Mouse (Mus musculus): ENCODE data around the gene Lrp6. TPM values are rescaled to one million over a fixed set of nuclear protein-coding genes. Genes with fewer than 3 reads are reported as not detected.

Lrp6 gene
- polyA plus RNA-seq, 1 experiment from 2014 or later, result 14.9 TPM

DNA sequence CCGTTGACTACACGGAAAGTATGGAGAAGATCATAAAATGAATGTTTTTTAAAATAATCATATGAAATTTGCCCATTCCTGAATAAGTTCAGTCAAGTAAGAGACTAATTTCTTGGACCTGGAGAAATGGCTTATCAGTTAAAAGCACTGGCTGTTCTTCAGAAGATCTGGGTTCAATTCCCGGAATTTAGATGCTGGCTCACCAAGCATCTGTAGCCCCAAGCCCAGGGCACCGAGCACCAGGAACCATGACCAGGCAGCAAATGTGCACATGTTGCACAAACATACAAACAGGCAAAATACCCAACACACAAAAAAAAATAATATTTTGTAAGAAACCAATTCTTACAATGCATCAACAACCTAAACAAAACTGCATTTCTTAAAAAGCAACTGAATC, 37.4 kb downstream of the Lrp6 start:
- ATAC-seq (ENCODE audit: extremely low read depth, insufficient number of reproducible peaks, low FRiP score, low TSS enrichment), result no peak
- no peak overlapping the region for H3K4me3 ChIP-seq

DNA sequence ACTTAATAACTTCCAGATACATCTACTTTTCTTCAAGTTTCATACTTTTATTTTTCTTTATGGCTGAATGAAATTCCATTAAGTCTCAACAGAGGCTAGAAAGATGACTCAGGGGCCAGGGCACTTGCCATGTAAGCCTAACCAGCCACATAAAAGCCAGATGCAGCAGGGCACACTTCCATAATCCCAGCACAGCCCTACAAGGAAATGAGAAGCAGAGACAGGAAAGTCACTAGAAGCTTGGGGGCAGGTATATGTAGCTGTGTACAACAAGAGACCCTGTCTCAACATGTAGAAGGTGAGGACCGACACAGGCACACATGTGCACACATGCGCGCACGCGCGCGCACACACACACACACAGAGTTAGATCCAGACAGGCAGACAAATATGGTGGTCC, 38.4 kb downstream of the Lrp6 start:
- Histone ChIP-seq H3K4me2 (no peak overlapping the region), H3K9ac (no peak overlapping the region), H3K4me3 (no peak overlapping the region), H3K27ac (replicated peaks) (no peak overlapping the region), H3K27me3 (replicated peaks) (no peaks in the 10 kb centered on the region), H3K4me1 (peaks cover 45% of the 10 kb centered on the region), H3K36me3 (peaks cover 9% of the 10 kb centered on the region), H3K9me3 (peaks cover 5% of the 10 kb centered on the region)
- WGBS, result 95% methylated on average over 7 of the region's 7 CpGs
- ATAC-seq (ENCODE audit: extremely low read depth, insufficient number of reproducible peaks, low FRiP score, low TSS enrichment), result no peak

More for the DNA sequence above, 37.4 kb downstream of the Lrp6 start:
- H3K9ac ChIP-seq, result no peak overlapping the region
- peaks cover 5% of the 10 kb centered on the region for H3K9me3 ChIP-seq
- 83% methylated on average over 4 of the region's 4 CpGs for WGBS
- H3K4me1 ChIP-seq, result peaks cover 45% of the 10 kb centered on the region
- no peaks in the 10 kb centered on the region for H3K27me3 ChIP-seq (replicated peaks)
- peaks cover 9% of the 10 kb centered on the region for H3K36me3 ChIP-seq
- H3K4me2 ChIP-seq, result no peak overlapping the region
- H3K27ac ChIP-seq (replicated peaks), result no peak overlapping the region

DNA sequence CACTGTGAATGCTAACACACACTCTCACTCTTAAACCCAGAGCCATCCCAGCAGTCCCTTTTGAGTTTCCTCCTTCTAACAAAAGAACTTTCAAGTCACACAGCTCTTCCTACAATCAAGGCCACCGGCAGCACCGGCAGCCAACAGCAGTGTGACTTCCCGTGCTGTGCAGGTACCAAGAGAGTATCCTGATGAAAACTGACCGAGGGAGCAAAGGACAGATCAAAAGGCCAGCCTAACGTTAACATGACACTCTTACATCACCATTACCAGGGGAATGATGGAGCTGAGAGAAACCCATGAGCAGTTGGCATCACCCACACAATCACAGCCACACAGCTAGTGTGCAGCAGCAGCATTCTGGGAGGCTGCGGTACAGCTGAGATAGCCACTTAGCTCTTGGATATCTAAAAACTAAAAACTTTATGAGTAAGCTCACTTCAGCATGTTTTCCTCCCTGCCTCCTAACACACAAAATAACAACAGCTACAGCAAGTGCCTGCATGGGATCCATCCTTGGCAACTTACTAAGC, 39.1 kb downstream of the Lrp6 start:
- Histone ChIP-seq H3K9ac (no peak overlapping the region), H3K27ac (replicated peaks) (no peak overlapping the region; the same call in 1 of the 2 replicates)
- WGBS, result 20% methylated on average over 6 of the region's 6 CpGs

DNA sequence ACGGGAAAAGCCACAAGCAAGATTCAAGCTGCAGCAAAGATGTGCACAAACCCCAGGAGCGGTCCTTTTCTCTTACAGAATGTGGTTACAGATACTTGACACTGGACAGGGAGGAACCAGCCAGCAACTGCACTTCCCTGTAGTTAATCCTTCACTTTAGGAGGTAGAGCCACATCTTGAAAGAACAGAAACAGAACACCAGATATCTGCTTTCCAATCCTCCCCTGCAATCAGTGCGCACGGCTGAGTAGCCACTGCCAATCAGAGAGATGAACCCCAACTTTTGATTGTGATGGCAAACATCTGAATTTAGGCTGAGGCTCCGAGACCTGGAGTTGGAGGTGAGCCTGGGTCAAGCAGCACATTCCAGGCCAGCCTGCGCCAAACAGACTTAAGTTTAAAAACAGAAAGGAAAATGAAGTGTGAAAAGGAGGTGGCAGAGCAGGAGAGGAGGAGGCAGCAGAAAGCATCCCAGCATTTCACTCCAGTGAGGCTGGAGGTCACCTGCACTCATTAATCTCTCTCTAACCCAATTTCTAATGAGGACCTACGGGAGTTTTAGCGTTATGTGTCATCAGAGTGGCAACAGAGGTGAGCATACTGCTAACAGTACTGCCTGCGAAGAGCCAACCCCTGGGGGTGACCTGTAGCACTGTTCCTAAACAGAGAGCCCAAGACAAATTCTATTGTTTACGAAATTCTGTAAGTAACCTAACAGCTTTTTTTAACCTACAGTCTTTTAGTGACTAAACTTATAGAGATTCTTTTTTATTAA, 39.8 kb downstream of the Lrp6 start:
- Histone ChIP-seq H3K27me3 (replicated peaks) (no peaks in the 10 kb centered on the region), H3K9me3 (peaks cover 5% of the 10 kb centered on the region), H3K4me3 (no peak overlapping the region), H3K27ac (replicated peaks) (no peak overlapping the region; the same call in 1 of the 2 replicates), H3K4me1 (peaks cover 41% of the 10 kb centered on the region), H3K9ac (no peak overlapping the region), H3K4me2 (0 out of 2 replicates have a peak overlapping the region, but pooled peaks have one; percentile 1), H3K36me3 (peaks cover 9% of the 10 kb centered on the region)
- WGBS, result 40% methylated on average over 10 of the region's 10 CpGs
- no peak for ATAC-seq (ENCODE audit: extremely low read depth, insufficient number of reproducible peaks, low FRiP score, low TSS enrichment)

More for the DNA sequence above, 39.1 kb downstream of the Lrp6 start:
- Histone ChIP-seq H3K4me3 (no peak overlapping the region), H3K36me3 (peaks cover 9% of the 10 kb centered on the region), H3K4me1 (peaks cover 45% of the 10 kb centered on the region), H3K27me3 (replicated peaks) (no peaks in the 10 kb centered on the region), H3K9me3 (peaks cover 5% of the 10 kb centered on the region), H3K4me2 (no peak overlapping the region)
- no peak for ATAC-seq (ENCODE audit: extremely low read depth, insufficient number of reproducible peaks, low FRiP score, low TSS enrichment)

DNA sequence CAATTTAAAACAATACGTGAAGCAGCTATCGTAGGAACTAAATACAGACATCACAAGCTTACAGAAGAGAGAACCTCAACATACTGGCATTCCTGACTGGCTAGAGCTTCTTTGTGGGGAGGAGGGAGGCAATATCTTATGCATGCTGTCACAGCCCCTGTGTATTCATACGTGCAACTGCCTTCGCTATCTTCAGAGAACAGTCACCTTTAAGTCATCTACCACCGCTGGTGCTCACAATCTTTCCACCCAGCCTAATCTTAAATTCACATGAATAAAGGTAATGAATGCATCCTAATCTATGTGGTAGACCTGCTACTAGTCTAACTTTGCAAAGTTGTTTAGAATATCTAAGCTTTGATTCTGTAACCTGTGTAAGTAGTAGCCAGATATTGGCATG, 40.5 kb downstream of the Lrp6 start:
- H3K9ac ChIP-seq, result no peak overlapping the region
- no peak overlapping the region for H3K4me3 ChIP-seq
- H3K27ac ChIP-seq (replicated peaks), result no peak overlapping the region
- peaks cover 5% of the 10 kb centered on the region for H3K9me3 ChIP-seq
- peaks cover 44% of the 10 kb centered on the region for H3K4me1 ChIP-seq
- ATAC-seq (ENCODE audit: extremely low read depth, insufficient number of reproducible peaks, low FRiP score, low TSS enrichment), result no peak
- H3K36me3 ChIP-seq, result peaks cover 9% of the 10 kb centered on the region
- H3K4me2 ChIP-seq, result no peak overlapping the region
- 48% methylated on average over 5 of the region's 5 CpGs for WGBS
- H3K27me3 ChIP-seq (replicated peaks), result no peaks in the 10 kb centered on the region

DNA sequence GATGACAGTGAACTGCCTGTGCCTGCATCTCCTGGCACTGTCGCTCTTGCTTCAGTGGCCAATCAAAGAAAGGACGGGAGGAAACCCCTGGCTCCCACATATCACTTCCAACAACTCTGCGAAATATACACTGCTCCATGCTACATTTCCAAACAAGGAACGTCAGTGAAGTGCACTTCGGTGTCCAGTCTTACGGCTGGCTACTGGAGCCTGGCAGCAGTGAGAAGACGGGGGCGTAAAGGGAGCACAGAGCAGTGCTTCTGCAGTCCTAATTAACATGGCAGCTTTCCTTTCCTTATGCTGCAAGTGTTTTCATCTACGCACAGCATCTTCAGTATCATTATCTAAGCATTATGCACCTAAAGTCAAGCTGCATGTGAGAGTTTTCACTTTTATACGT, 45.4 kb downstream of the Lrp6 start:
- 68% methylated on average over 10 of the region's 10 CpGs for WGBS
- Histone ChIP-seq H3K36me3 (peaks cover 11% of the 10 kb centered on the region), H3K9ac (no peak overlapping the region), H3K27me3 (replicated peaks) (no peaks in the 10 kb centered on the region), H3K9me3 (no peaks in the 10 kb centered on the region), H3K4me1 (peaks cover 28% of the 10 kb centered on the region), H3K4me2 (no peak overlapping the region), H3K4me3 (no peak overlapping the region), H3K27ac (replicated peaks) (no peak overlapping the region)
- ATAC-seq (ENCODE audit: extremely low read depth, insufficient number of reproducible peaks, low FRiP score, low TSS enrichment), result no peak

DNA sequence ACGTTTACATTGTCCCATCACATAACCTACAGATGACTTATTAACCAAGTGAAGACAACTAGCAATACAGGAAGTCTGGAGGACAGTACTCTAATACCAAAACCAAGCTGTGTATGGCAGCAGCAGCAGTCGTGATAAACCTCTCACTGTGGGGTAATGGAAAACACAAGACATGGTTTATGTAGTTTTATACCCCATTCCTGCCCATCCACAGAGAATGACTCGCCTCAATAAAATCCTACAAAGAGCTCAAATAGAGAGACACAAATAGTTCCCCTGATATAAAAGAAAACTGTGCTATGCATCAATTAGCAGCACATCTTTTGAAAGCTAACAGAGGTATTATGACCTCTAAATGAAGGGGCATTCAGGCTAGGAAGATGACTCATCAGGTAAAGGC, 45.9 kb downstream of the Lrp6 start:
- H3K4me1 ChIP-seq, result peaks cover 26% of the 10 kb centered on the region
- no peaks in the 10 kb centered on the region for H3K9me3 ChIP-seq
- no peak overlapping the region for H3K4me3 ChIP-seq
- no peaks in the 10 kb centered on the region for H3K27me3 ChIP-seq (replicated peaks)
- peaks cover 11% of the 10 kb centered on the region for H3K36me3 ChIP-seq
- no peak overlapping the region for H3K9ac ChIP-seq
- H3K4me2 ChIP-seq, result no peak overlapping the region
- 64% methylated on average over 3 of the region's 3 CpGs for WGBS
- ATAC-seq (ENCODE audit: extremely low read depth, insufficient number of reproducible peaks, low FRiP score, low TSS enrichment), result no peak
- no peak overlapping the region for H3K27ac ChIP-seq (replicated peaks)

DNA sequence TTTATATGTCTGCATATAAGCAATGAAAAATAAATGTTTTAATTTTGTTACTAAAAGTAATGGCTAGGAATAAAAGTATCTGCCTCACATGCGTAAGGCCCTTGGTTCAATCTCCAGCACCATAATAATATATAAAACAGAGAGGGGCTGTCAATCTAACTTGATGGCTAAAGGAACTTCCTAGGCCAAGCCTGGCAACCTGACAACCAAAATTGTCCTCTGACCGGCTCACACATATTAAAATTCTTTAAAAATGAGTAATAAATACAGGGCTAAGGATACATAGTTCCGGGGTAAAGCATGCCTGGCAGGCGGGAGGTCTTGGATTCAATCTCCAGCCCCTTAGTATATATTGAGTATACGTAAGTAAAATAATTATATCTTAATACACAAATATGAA, 48.3 kb downstream of the Lrp6 start:
- Histone ChIP-seq H3K4me2 (no peak overlapping the region), H3K4me3 (no peak overlapping the region), H3K36me3 (peaks cover 11% of the 10 kb centered on the region), H3K27me3 (replicated peaks) (no peaks in the 10 kb centered on the region), H3K9ac (no peak overlapping the region), H3K4me1 (peaks cover 29% of the 10 kb centered on the region), H3K27ac (replicated peaks) (no peak overlapping the region), H3K9me3 (no peaks in the 10 kb centered on the region)
- no peak for ATAC-seq (ENCODE audit: extremely low read depth, insufficient number of reproducible peaks, low FRiP score, low TSS enrichment)
- 87% methylated on average over 5 of the region's 5 CpGs for WGBS

DNA sequence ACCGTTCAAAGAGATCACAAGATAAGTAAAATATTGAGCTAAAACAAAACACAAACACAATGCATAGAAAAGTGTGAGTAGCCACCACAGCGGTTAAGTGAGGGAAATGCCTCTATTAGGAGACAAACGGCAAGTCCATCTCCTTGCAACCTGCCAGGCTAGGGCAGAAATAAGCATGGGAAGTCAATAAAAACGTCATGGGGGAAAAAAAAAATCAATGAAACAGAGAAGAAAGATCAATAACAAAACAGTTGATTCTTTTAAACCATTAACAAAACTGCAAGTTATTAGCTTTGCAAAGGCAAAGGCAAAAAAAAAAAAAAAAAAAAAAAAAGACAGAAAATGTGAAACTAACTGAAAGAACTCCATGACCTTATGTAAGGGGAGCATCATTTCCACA, 49.6 kb downstream of the Lrp6 start:
- Histone ChIP-seq H3K4me1 (peaks cover 29% of the 10 kb centered on the region), H3K9me3 (no peaks in the 10 kb centered on the region), H3K4me2 (no peak overlapping the region), H3K27ac (replicated peaks) (no peak overlapping the region), H3K27me3 (replicated peaks) (no peaks in the 10 kb centered on the region), H3K36me3 (peaks cover 14% of the 10 kb centered on the region), H3K9ac (no peak overlapping the region), H3K4me3 (no peak overlapping the region)
- no peak for ATAC-seq (ENCODE audit: extremely low read depth, insufficient number of reproducible peaks, low FRiP score, low TSS enrichment)
- 80% methylated on average over 4 of the region's 4 CpGs for WGBS

DNA sequence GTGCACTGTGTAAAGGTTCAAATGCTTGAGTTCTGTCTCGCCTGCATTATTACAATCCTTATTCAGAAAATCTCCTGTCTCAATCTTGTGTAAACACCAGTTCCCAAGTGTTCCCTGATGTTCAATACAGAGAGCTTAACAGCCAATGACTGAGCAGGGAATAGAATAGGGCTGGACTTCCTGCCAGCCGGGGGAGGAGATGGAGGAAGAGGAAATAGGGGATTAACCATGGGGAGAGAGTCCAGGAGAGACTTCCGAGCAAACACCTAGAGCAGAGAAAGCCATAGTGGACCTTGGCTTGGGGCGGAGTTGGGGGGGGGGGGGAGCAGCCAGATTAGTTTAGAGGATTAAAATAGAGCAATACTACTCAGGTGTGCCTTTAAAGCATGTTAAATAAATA, 51.3 kb downstream of the Lrp6 start:
- no peak overlapping the region for H3K27ac ChIP-seq (replicated peaks)
- WGBS, result 63% methylated on average over 4 of the region's 4 CpGs
- H3K4me3 ChIP-seq, result no peak overlapping the region
- peaks cover 19% of the 10 kb centered on the region for H3K4me1 ChIP-seq
- H3K9me3 ChIP-seq, result no peaks in the 10 kb centered on the region
- H3K9ac ChIP-seq, result no peak overlapping the region
- no peak overlapping the region for H3K4me2 ChIP-seq
- H3K27me3 ChIP-seq (replicated peaks), result no peaks in the 10 kb centered on the region
- no peak for ATAC-seq (ENCODE audit: extremely low read depth, insufficient number of reproducible peaks, low FRiP score, low TSS enrichment)
- H3K36me3 ChIP-seq, result peaks cover 18% of the 10 kb centered on the region

DNA sequence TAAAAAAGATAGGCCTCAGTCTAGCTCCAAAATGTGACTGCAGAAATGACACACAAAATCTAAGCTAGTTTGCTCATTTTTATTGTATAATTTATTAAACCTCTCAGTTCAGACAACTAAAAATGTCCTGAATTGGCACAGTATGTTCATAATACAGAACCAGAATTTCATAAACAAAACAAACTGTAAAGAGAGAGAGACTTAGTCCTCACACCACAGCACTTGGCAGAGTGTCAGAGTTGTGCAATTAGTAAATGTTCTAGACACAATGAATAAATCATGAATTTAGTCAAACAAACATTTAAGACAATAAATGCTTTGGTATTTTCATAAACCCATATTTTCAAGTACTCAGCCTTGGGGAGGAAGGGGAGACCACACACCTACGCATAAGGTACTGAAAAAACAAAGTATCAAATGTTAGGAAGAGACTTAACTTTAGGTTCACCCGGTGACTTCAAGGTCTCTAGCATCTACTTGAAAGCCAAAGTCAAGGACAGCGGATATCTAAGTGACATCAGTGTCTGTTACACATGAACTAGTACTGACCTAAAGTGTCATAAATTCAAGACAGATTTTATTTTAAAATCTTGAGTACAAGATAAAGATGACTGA, 52.8 kb downstream of the Lrp6 start:
- Histone ChIP-seq H3K36me3 (peaks cover 8% of the 10 kb centered on the region; the same call in 1 of the 2 replicates), H3K9me3 (no peaks in the 10 kb centered on the region), H3K4me3 (no peak overlapping the region), H3K27me3 (replicated peaks) (no peaks in the 10 kb centered on the region), H3K4me2 (no peak overlapping the region), H3K27ac (replicated peaks) (no peak overlapping the region), H3K4me1 (peaks cover 21% of the 10 kb centered on the region), H3K9ac (no peak overlapping the region)
- WGBS, result 86% methylated on average over 3 of the region's 3 CpGs
- ATAC-seq (ENCODE audit: extremely low read depth, insufficient number of reproducible peaks, low FRiP score, low TSS enrichment), result no peak

All from heart, embryonic 13.5 days (tissue).